ENCODE assay signal across 21 mouse cellular contexts in genomic region chr12:32169164-32169563, GRCm38 (mm10). TPM values are rescaled to one million over a fixed set of nuclear protein-coding genes. Genes with fewer than 3 reads are reported as not detected.
DNase-seq lines count a peak whose midpoint lies in the region; ATAC-seq lines count a peak whose summit lies in the region.
"Had no signal": no experiment of that assay in that cellular context is flagged by ENCODE, and none has a peak within 500 bp of the region (broad histone marks: within the 10 kb centered on the region; RNA-seq: fewer than 3 reads in every experiment).

No protein-coding gene starts in this region.

- H3K9ac ChIP-seq in forebrain, embryonic 16.5 days (replicated peaks; ENCODE audit: low read depth, low read length), result no peak overlapping the region
- H3K9ac ChIP-seq: embryonic facial prominence, embryonic 15.5 days; hindbrain, embryonic 14.5 days; liver, embryonic 14.5 days; neural tube, embryonic 12.5 days had no signal

- H3K27me3 ChIP-seq in megakaryocyte, embryonic 14.5 days (replicated peaks), result no peaks in the 10 kb centered on the region
- no peaks in the 10 kb centered on the region for H3K27me3 ChIP-seq in forebrain, embryonic 16.5 days (replicated peaks; ENCODE audit: control insufficient read depth, insufficient read depth, low read length)
- H3K27me3 ChIP-seq: embryonic facial prominence, embryonic 15.5 days; neural tube, embryonic 12.5 days had no signal

- H3K4me1 ChIP-seq in megakaryocyte, embryonic 14.5 days, result peaks cover 19% of the 10 kb centered on the region
- H3K4me1 ChIP-seq in forebrain, embryonic 16.5 days (replicated peaks; ENCODE audit: control insufficient read depth, insufficient read depth, low read length), result peaks cover 4% of the 10 kb centered on the region
- H3K4me1 ChIP-seq: embryonic facial prominence, embryonic 15.5 days; neural tube, embryonic 12.5 days had no signal

- H3K9me3 ChIP-seq in megakaryocyte, embryonic 14.5 days, result no peaks in the 10 kb centered on the region; the same call in 1 of the 2 replicates
- no peaks in the 10 kb centered on the region for H3K9me3 ChIP-seq in forebrain, embryonic 16.5 days (ENCODE audit: control insufficient read depth, low read length)
- H3K9me3 ChIP-seq: embryonic facial prominence, embryonic 15.5 days; neural tube, embryonic 12.5 days had no signal

- peaks cover 14% of the 10 kb centered on the region for H3K36me3 ChIP-seq in megakaryocyte, embryonic 14.5 days (replicated peaks; ENCODE audit: low read length)
- H3K36me3 ChIP-seq in forebrain, embryonic 16.5 days (ENCODE audit: control insufficient read depth, insufficient read depth), result no peaks in the 10 kb centered on the region
- H3K36me3 ChIP-seq: embryonic facial prominence, embryonic 15.5 days; neural tube, embryonic 12.5 days had no signal

- H3K4me2 ChIP-seq in forebrain, embryonic 16.5 days (ENCODE audit: low read length), result no peak overlapping the region
- H3K4me2 ChIP-seq: embryonic facial prominence, embryonic 15.5 days; heart, embryonic 11.5 days; hindbrain, embryonic 14.5 days; neural tube, embryonic 12.5 days had no signal

- no peak overlapping the region for H3K27ac ChIP-seq in forebrain, embryonic 16.5 days (ENCODE audit: low read length)
- H3K27ac ChIP-seq: embryonic facial prominence, embryonic 15.5 days; hindbrain, embryonic 14.5 days; kidney, postnatal 0 days; layer of hippocampus, adult 2 months; liver, embryonic 14.5 days; neural tube, embryonic 12.5 days had no signal

- 4% methylated on average over 5 of the region's 5 CpGs for WGBS in forebrain, embryonic 16.5 days

- peak; percentile 41 for DNase-seq in R1 (ENCODE audit: low read depth, low spot score)
- peak; percentile 4 for DNase-seq in retina, postnatal 1 day
- no peak for DNase-seq in ovary, postnatal 10 days (ENCODE audit: low spot score)
- DNase-seq: adrenal gland, adult 8-10 months; cerebellum, adult 8-10 months; gastrocnemius, postnatal 36 days; heart, postnatal 14 days; kidney, adult 11 months; left cerebral cortex, postnatal 4 days had no signal

- H3K4me3 ChIP-seq in megakaryocyte, embryonic 14.5 days (replicated peaks), result peak overlapping the region; percentile 80
- no peak overlapping the region for H3K4me3 ChIP-seq in forebrain, embryonic 16.5 days (replicated peaks; ENCODE audit: low read length)
- H3K4me3 ChIP-seq: embryonic facial prominence, embryonic 15.5 days; layer of hippocampus, adult 2 months; neural tube, embryonic 12.5 days had no signal

- no peak for ATAC-seq in megakaryocyte, adult 5-6 weeks (ENCODE audit: poor library complexity, severe bottlenecking)
- ATAC-seq in forebrain, embryonic 16.5 days, result peak; percentile 70
- no peak for ATAC-seq in cerebellum, adult (ENCODE audit: insufficient number of reproducible peaks, low FRiP score, low TSS enrichment)

RNA-seq across cellular contexts. Expression of gene Pik3cg, which starts 39.3 kb away (rescaled TPM):
- 0.79 and 1.9 TPM in 2 replicates for polyA plus RNA-seq in megakaryocyte, embryonic 14.5 days (2012; ENCODE audit: insufficient read depth, low replicate concordance)
- 122 and 129 TPM in 2 replicates for total RNA-seq in megakaryocyte, adult 5-6 weeks (2015)
- 57.3 and 67.7 TPM in 2 replicates for total RNA-seq in megakaryocyte, adult 5-6 weeks (2017)
- polyA plus RNA-seq in forebrain, embryonic 16.5 days (2015; fragmentation: Nextera tagmentation; extraction: Ambion mirVana), result 0.76 and 1.5 TPM in 2 replicates
- polyA plus RNA-seq: C2C12 had no signal
